Mouse (Mus musculus) spleen, adult 2 months (tissue): Measurements from ENCODE around the gene Acot4. TPM values are rescaled to one million over a fixed set of nuclear protein-coding genes. Genes with fewer than 3 reads are reported as not detected.
"Not testable (repeated sequence)": the region's sequence is repeated elsewhere in the genome, so short reads cannot be mapped to it uniquely, and the experiment has no call there.

Source experiments
- DNase-seq, 2 experiments: peaks; one replicate each; pipeline versions ENCODE4 v3.0.0 to v3.0.0-alpha.2; 2012 to 2021; ENCODE audit warnings: low spot score in 2 of 2, low read depth in 1 of 2
- H3K27ac ChIP-seq: fragments of 200-500 bp; 2 replicates; pipeline ENCODE4 v1.5.1; 2012; ENCODE audit warnings: low read length, inconsistent platforms; ENCODE audit not compliant: insufficient read depth
- H3K27me3 ChIP-seq: fragments of 200-500 bp; 2 replicates; pipeline ENCODE4 v1.6.1; 2012; ENCODE audit warnings: mild to moderate bottlenecking, moderate library complexity, low read length, inconsistent platforms; ENCODE audit not compliant: control insufficient read depth, insufficient read depth
- H3K36me3 ChIP-seq: fragments of 200-500 bp; 2 replicates; pipeline ENCODE4 v1.6.1; 2012; ENCODE audit warnings: mild to moderate bottlenecking, low read length, inconsistent platforms; ENCODE audit not compliant: control insufficient read depth, insufficient read depth
- H3K4me1 ChIP-seq: fragments of 200-500 bp; 2 replicates; pipeline ENCODE4 v1.6.1; 2011; ENCODE audit warnings: inconsistent platforms; ENCODE audit not compliant: control insufficient read depth, insufficient read depth, insufficient read length
- H3K4me3 ChIP-seq: fragments of 200-500 bp; 2 replicates; pipeline ENCODE4 v1.5.1; 2011; ENCODE audit warnings: mild to moderate bottlenecking, inconsistent platforms; ENCODE audit not compliant: insufficient read depth, insufficient read length; ENCODE audit errors: extremely low read depth
- CTCF ChIP-seq: fragments of 200-500 bp; IDR thresholded peaks from 2 replicates; pipeline ENCODE4 v1.5.1; 2011; ENCODE audit warnings: mild to moderate bottlenecking, inconsistent platforms; ENCODE audit not compliant: insufficient read depth, insufficient read length, insufficient replicate concordance; ENCODE audit errors: extremely low read depth
- POLR2A ChIP-seq: fragments of 200-500 bp; IDR thresholded peaks from 2 replicates; pipeline ENCODE4 v1.6.1; 2011; ENCODE audit warnings: low read depth, low read length, inconsistent platforms
- WGBS: fragments of 180-500 bp; shearing (Covaris S2); methylation state at CpG from one replicate; pipeline ENCODE4 v1.1.7; 2018; 5-methylcytosine and 5-hydroxymethylcytosine counted together
- polyA plus RNA-seq: library from polyadenylated mRNA; depleted of rRNA; stranded (reverse); fragments of >200 nt; gene quantifications from 2 replicates; pipeline ENCODE4 v1.2.3, GENCODE M21; 2012

Acot4 gene
- polyA plus RNA-seq, 1 experiment: 0.36 TPM

DNA sequence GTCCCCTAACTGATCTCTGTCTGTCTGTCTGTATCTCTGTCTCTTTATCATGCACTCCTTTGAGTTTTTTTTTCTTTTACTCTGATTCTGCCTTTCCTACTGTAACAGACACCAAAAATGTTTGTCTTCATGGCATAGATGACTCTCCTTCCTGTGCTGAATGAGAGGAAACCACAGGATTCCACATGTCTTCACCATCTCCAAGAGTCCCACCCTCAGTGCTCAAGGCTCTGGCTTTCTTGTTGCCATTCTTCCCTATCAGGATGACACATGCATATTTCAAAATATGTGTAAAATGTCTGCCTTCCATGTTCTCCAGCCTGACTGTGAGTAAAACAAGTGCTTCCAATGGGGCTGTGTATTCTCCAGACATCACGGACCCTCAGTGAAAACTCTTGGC lies 8.7 kb downstream of the Acot4 start:
- Histone ChIP-seq H3K27me3 (no peaks in the 10 kb centered on the region), H3K4me3 (no peak overlapping the region), H3K4me1 (no peaks in the 10 kb centered on the region), H3K36me3 (no peaks in the 10 kb centered on the region), H3K27ac (no peak overlapping the region)
- DNase-seq: no peak
- WGBS: 89% methylated on average over 1 of the region's 1 CpGs
- TF ChIP-seq POLR2A (no peak), CTCF (no peak)

DNA sequence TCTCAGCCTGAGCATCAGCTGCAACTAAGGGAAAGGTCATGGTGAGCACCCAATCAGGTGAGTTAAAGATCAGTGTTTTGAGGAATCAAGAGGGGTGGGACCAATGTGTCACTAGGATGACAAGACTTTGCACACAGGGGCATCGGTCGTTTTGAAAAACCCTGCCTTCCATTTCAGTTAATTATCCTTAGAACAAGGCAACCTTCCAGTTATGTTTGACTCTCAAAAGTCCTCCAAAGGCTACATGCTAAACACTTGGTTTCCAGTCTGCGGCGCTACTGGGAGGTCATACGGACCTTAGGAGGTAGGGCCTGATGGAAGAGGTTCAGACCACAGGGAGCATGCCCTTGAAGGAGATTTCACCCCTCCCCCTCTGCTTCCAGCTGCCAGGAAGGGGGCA lies 12.6 kb downstream of the Acot4 start:
- H3K27me3 ChIP-seq, H3K27ac ChIP-seq, H3K4me3 ChIP-seq, H3K36me3 ChIP-seq, DNase-seq, H3K4me1 ChIP-seq: not testable (repeated sequence)
- WGBS: 84% methylated on average over 5 of the region's 5 CpGs

GRCm38 (mm10) chr12:84051937-84052474 lies 13.8 kb downstream of the Acot4 start, which contains the start of gene Acot3:
TSS of gene Acot3 (plus strand) at chr12:84052144.
- no peaks in the 10 kb centered on the region for H3K36me3 ChIP-seq
- H3K27ac ChIP-seq: no peak within 1 kb of the TSS
- H3K4me3 ChIP-seq: no peak within 1 kb of the TSS
- peaks cover 6% of the 10 kb centered on the region for H3K27me3 ChIP-seq
- TF ChIP-seq CTCF (no peak), POLR2A (no peak)
- H3K4me1 ChIP-seq: no peaks in the 10 kb centered on the region; the same call in 1 of the 2 replicates
- DNase-seq: no peak
- WGBS: 58% methylated on average over 5 of the region's 5 CpGs

DNA sequence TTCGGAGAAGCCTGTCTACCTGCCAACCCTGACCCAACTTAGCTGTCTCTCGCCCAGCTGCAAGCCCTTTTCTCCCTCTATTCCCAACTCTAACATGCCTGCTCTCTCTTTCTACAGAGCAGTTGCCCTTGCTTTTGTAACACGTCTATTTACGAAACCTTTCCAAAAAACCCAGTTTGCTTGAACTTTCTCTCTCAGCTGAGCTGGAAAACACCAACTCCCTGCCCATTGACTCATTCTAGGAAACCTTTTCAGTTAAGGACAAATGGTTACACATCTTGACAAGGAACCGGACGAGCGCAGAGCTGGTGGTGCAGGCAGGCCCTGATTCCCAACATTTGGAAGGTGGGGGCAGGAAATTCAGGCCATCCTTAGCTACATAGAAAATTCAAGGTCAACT lies 14.4 kb downstream of the Acot4 start:
- TF ChIP-seq CTCF: no peak
- no peak for TF ChIP-seq POLR2A
- Histone ChIP-seq H3K4me1 (no peaks in the 10 kb centered on the region; the same call in 1 of the 2 replicates), H3K4me3 (no peak overlapping the region), H3K27me3 (peaks cover 6% of the 10 kb centered on the region), H3K36me3 (no peaks in the 10 kb centered on the region), H3K27ac (no peak overlapping the region)
- DNase-seq: no peak
- 90% methylated on average over 7 of the region's 7 CpGs for WGBS

DNA sequence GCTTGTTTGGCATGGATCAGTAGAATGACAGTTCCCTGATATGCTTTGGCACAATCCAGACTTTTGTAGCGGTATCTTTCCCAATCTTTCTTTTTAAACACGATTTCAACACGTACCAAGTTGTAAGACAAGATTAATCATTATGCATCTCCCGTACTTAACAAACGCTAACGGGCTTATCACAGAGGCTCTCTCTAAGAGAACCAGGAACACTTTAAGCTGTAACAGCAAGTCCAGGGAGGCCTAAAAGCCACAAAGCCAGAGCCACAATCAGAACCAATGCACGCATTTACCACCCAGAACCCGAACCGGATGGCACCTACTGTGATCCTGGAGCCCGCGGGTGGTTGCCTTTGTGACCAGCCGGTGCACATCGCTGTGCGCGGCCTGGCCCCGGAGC lies 15.0 kb downstream of the Acot4 start:
- DNase-seq: no peak
- Histone ChIP-seq H3K36me3 (no peaks in the 10 kb centered on the region), H3K27ac (no peak overlapping the region), H3K4me3 (no peak overlapping the region), H3K4me1 (no peaks in the 10 kb centered on the region; the same call in 1 of the 2 replicates), H3K27me3 (peaks cover 6% of the 10 kb centered on the region)
- WGBS: 17% methylated on average over 16 of the region's 16 CpGs
- TF ChIP-seq POLR2A (no peak), CTCF (no peak)

DNA sequence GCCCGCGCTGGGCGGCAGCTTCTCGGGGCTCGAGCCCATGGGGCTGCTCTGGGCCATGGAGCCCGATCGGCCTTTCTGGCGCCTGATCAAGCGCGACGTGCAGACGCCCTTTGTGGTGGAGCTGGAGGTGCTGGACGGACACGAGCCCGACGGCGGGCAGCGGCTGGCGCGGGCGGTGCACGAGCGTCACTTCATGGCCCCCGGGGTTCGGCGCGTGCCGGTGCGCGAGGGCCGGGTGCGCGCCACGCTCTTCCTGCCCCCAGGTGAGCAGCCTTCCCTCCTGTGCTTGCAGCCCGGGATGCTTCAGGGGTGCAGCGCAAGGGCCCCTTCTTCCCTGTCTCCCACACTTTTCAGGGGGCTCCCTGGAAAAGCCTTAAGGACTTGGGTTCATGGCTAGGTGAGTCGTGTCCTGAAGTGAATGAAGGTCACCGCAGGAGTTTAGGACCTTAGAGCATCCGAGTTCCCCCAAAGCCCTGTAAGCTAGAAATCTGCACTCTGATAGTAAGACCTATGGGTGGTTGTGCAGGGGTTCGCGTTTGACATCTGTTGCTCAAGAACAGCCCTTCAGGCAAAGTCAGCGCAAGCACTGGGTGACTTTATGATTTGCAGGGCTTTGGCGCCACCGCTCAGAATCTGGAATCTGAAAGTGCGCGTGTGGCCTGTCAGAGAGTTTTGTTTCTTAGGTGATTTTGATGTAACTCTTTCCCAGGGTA lies 15.7 kb downstream of the Acot4 start:
- H3K4me3 ChIP-seq: no peak overlapping the region

DNA sequence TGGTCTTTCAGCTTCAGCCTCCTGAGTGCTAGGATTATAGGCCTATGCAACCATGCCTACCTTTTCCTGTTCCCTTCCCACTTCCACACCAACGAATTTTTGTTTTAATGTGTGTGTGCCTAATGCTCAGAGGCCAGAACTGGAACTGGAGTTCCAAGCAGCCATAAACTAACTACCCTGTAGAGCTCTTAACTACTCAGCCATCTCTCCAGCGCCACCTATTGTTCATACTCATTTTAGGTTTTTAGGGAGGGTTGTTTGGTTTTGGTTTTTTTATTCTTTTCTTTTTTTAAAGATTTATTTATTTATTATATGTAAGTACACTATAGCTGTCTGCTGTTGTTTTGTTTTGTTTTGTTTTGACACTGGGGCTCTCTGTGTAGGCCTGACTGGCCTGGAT lies 22.8 kb downstream of the Acot4 start:
- Histone ChIP-seq H3K36me3 (no peaks in the 10 kb centered on the region), H3K27me3 (no peaks in the 10 kb centered on the region), H3K4me3 (no peak overlapping the region), H3K4me1 (no peaks in the 10 kb centered on the region), H3K27ac (no peak overlapping the region)
- TF ChIP-seq CTCF (no peak), POLR2A (no peak)
- WGBS: 6% methylated on average over 2 of the region's 2 CpGs
- peak in 1 of 2 experiments; percentile 14 for DNase-seq

More for the DNA sequence above, 15.7 kb downstream of the Acot4 start:
- H3K27me3 ChIP-seq: peaks cover 6% of the 10 kb centered on the region
- no peak overlapping the region for H3K27ac ChIP-seq
- no peak for TF ChIP-seq POLR2A
- TF ChIP-seq CTCF: no peak
- no peaks in the 10 kb centered on the region for H3K36me3 ChIP-seq
- WGBS: 2% methylated on average over 38 of the region's 46 CpGs
- no peak for DNase-seq
- no peaks in the 10 kb centered on the region; the same call in 1 of the 2 replicates for H3K4me1 ChIP-seq

DNA sequence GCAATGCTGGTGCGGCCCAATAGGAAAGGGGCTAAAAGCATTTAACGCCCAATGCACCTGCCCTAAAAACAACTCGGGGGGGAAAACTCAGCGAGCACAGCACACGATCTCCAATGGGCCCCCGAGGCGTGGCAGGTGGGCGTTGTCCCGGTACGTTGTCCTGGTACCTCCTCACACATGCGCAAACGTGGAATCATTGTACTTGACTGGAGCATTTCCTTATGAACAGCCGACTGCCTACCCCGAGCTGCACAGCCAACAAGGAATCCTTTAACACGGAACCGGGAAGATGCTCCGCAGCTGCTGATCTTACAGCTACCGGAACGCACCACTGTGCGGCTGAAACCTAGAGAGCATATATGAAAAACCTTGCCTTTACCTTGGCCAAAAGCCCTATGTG lies 24.2 kb downstream of the Acot4 start:
- no peaks in the 10 kb centered on the region for H3K36me3 ChIP-seq
- no peak overlapping the region for H3K4me3 ChIP-seq
- no peak for DNase-seq
- H3K4me1 ChIP-seq: no peaks in the 10 kb centered on the region
- no peak overlapping the region for H3K27ac ChIP-seq
- no peak for TF ChIP-seq POLR2A
- no peak for TF ChIP-seq CTCF
- H3K27me3 ChIP-seq: no peaks in the 10 kb centered on the region
- 94% methylated on average over 20 of the region's 20 CpGs for WGBS
